In genomic region chr2:31026642-31027041, GRCm38 (mm10) we compare ENCODE assay signal across 15 mouse cellular contexts. TPM values are rescaled to one million over a fixed set of nuclear protein-coding genes. Genes with fewer than 3 reads are reported as not detected.
DNase-seq lines count a peak whose midpoint lies in the region; ATAC-seq lines count a peak whose summit lies in the region.
"Had no signal": no experiment of that assay in that cellular context is flagged by ENCODE, and none has a peak within 500 bp of the region (broad histone marks: within the 10 kb centered on the region; RNA-seq: fewer than 3 reads in every experiment).

No protein-coding gene starts in this region.

- no peak for ATAC-seq in heart, embryonic 13.5 days (ENCODE audit: extremely low read depth, insufficient number of reproducible peaks, low FRiP score, low TSS enrichment)
- peak; percentile 79 for ATAC-seq in inflammation-experienced regulatory T-cells, adult 6 months
- ATAC-seq: forebrain, postnatal 0 days had no signal

- H3K9ac ChIP-seq in heart, embryonic 13.5 days = peak overlapping the region; percentile 58
- H3K9ac ChIP-seq: forebrain, postnatal 0 days; limb, embryonic 15.5 days; lung, embryonic 15.5 days; neural tube, embryonic 15.5 days had no signal

- 43% methylated on average over 8 of the region's 8 CpGs for WGBS in heart, embryonic 13.5 days

- no peak for DNase-seq in heart, adult 18-20 months
- DNase-seq in 3T3-L1 (ENCODE audit: low read depth, low spot score) (peak; percentile 72), liver (no peak)
- DNase-seq in CD4-positive helper T cell, adult 2 months (ENCODE audit: low read depth, low spot score) = peak; percentile 33
- no peak for DNase-seq in ovary, adult 18-20 months (ENCODE audit: low spot score)
- DNase-seq: forebrain, postnatal 0 days; gastrocnemius, postnatal 10 days; kidney, adult 2 months; thymus, postnatal 25 days had no signal

- H3K4me3 ChIP-seq in heart, embryonic 13.5 days = no peak overlapping the region
- H3K4me3 ChIP-seq: left cerebral cortex, adult 2 months; limb, embryonic 15.5 days; lung, embryonic 15.5 days; neural tube, embryonic 15.5 days had no signal

- H3K27me3 ChIP-seq in heart, embryonic 13.5 days (replicated peaks) = no peaks in the 10 kb centered on the region
- H3K27me3 ChIP-seq: limb, embryonic 15.5 days; lung, embryonic 15.5 days; neural tube, embryonic 15.5 days had no signal

- no peaks in the 10 kb centered on the region for H3K9me3 ChIP-seq in heart, embryonic 13.5 days
- H3K9me3 ChIP-seq: limb, embryonic 15.5 days; lung, embryonic 15.5 days; neural tube, embryonic 15.5 days had no signal

- H3K27ac ChIP-seq in heart, embryonic 13.5 days (replicated peaks) = peak overlapping the region; percentile 67
- H3K27ac ChIP-seq: left cerebral cortex, adult 2 months; limb, embryonic 15.5 days; lung, embryonic 15.5 days; neural tube, embryonic 15.5 days had no signal

- peaks cover 24% of the 10 kb centered on the region for H3K4me1 ChIP-seq in heart, embryonic 13.5 days
- H3K4me1 ChIP-seq: limb, embryonic 15.5 days; lung, embryonic 15.5 days had no signal

- H3K4me2 ChIP-seq in heart, embryonic 13.5 days = no peak overlapping the region
- H3K4me2 ChIP-seq: limb, embryonic 15.5 days; lung, embryonic 15.5 days; neural tube, embryonic 15.5 days had no signal

- peaks cover 57% of the 10 kb centered on the region for H3K36me3 ChIP-seq in heart, embryonic 13.5 days

RNA-seq across cellular contexts. Expression of gene Usp20, which starts 44.6 kb away (rescaled TPM):
- 33.0 and 39.3 TPM in 2 replicates for polyA plus RNA-seq in heart, embryonic 13.5 days (2015; fragmentation: Nextera tagmentation; extraction: Ambion mirVana)
- total RNA-seq in heart, adult 18-20 months (2021) = 10 to 100 TPM; 50.1 to 53.8 TPM
- 10 to 100 TPM; 11.9 to 27.4 (median 16.7) TPM for polyA plus RNA-seq in inflammation-experienced regulatory T-cells, adult 6 months (2017; shearing (Covaris generic))

RNA-seq across cellular contexts. Expression of gene BC005624, which starts 44.6 kb away (rescaled TPM):
- 32.8 and 36.9 TPM in 2 replicates for polyA plus RNA-seq in heart, embryonic 13.5 days (2015; fragmentation: Nextera tagmentation; extraction: Ambion mirVana)
- 10 to 100 TPM; 19.4 to 22.9 TPM for total RNA-seq in heart, adult 18-20 months (2021)
- 100 to 1,000 TPM in 1 of 3 experiments, 10 to 100 TPM in 2; 67.1 to 103 (median 93.7) TPM for polyA plus RNA-seq in inflammation-experienced regulatory T-cells, adult 6 months (2017; shearing (Covaris generic))

RNA-seq across cellular contexts. Expression of gene Tor1a, which starts 58.9 kb away (rescaled TPM):
- 54.9 and 55.1 TPM in 2 replicates for polyA plus RNA-seq in heart, embryonic 13.5 days (2015; fragmentation: Nextera tagmentation; extraction: Ambion mirVana)
- 10 to 100 TPM in 1 of 2 experiments, 1 to 10 TPM in 1; 8.8 to 10.3 TPM for total RNA-seq in heart, adult 18-20 months (2021)
- polyA plus RNA-seq in inflammation-experienced regulatory T-cells, adult 6 months (2017; shearing (Covaris generic)) = 10 to 100 TPM; 60.5 to 73.3 (median 72.6) TPM

Comparison
In these comparisons a context has a peak if more than half of its experiments do, and no peak if none do; other contexts are left out.
1. DNase-seq: peak in 3T3-L1 (single experiment) and CD4-positive helper T cell, adult 2 months (single experiment); none in heart, adult 18-20 months (0 of 2), ovary, adult 18-20 months (single experiment) and liver (single experiment).